Mouse (Mus musculus) cortical plate, adult 2 months (tissue): ENCODE measurements around the gene Tigit.

Source experiments
- CTCF ChIP-seq: fragments of 200-500 bp; IDR thresholded peaks from 2 replicates; pipeline ENCODE4 v1.5.1; 2011; ENCODE audit warnings: mild to moderate bottlenecking, control low read depth, low read length; ENCODE audit not compliant: insufficient read depth; ENCODE audit errors: extremely low read depth
- POLR2A ChIP-seq: fragments of 200-500 bp; IDR thresholded peaks from 2 replicates; pipeline ENCODE4 v1.6.1; 2011; ENCODE audit warnings: mild to moderate bottlenecking, low read length, control low read depth; ENCODE audit not compliant: insufficient read depth; ENCODE audit errors: extremely low read depth

DNA sequence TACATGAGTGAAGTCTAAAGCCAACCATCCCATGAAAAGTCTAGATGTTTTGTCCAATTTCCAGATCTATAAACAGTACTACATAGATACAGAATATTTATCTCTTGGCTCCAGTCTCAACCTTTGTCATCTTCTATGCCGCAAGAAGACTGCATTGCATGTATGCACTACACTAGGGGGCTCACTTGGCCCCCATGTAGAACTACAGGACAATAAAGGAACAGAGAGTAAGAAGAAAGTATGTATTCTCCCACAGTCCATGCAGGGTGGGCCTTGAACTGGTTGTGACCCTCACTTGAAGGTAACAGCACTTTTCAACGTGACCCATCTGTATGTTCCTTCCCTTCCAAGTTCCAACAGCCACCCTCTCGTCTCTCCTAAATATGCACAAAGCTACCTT is 9.7 kb downstream of the Tigit start:
- TF ChIP-seq CTCF, result no peak
- TF ChIP-seq POLR2A, result no peak
